Mouse (Mus musculus): Measurements from ENCODE around the gene Htr6. TPM values are rescaled to one million over a fixed set of nuclear protein-coding genes. Genes with fewer than 3 reads are reported as not detected.

Htr6 gene
- polyA plus RNA-seq, 1 experiment from 2014 or later: 0.15 TPM

GRCm38 (mm10) chr4:139110858-139111257 is 35.5 kb upstream of the Htr6 start:
- H3K27ac ChIP-seq (ENCODE audit: low read length): peak overlapping the region; percentile 89
- 0 out of 2 replicates have a peak, but pooled peaks have one; percentile 17 for ATAC-seq (ENCODE audit: low FRiP score, low TSS enrichment)
- H3K9ac ChIP-seq (replicated peaks; ENCODE audit: low read length): peak overlapping the region; percentile 44
- H3K4me3 ChIP-seq (ENCODE audit: low read length): no peak overlapping the region
- no peaks in the 10 kb centered on the region for H3K9me3 ChIP-seq (ENCODE audit: low read length)
- H3K27me3 ChIP-seq (ENCODE audit: insufficient read depth, low read length): no peaks in the 10 kb centered on the region
- H3K4me2 ChIP-seq (replicated peaks; ENCODE audit: low read depth, low read length): peak overlapping the region; percentile 22; the same call in 1 of the 2 replicates
- H3K4me1 ChIP-seq (ENCODE audit: insufficient read depth, low read length): peaks cover 30% of the 10 kb centered on the region
- H3K36me3 ChIP-seq (ENCODE audit: insufficient read depth, low read length): no peaks in the 10 kb centered on the region
- 51% methylated on average over 3 of the region's 3 CpGs for whole genome bisulfite sequencing

- Histone ChIP-seq H3K9me3 (ENCODE audit: low read length) (no peaks in the 10 kb centered on the region), H3K27ac (ENCODE audit: low read length) (no peak overlapping the region), H3K4me1 (ENCODE audit: insufficient read depth, low read length) (peaks cover 5% of the 10 kb centered on the region), H3K36me3 (ENCODE audit: insufficient read depth, low read length) (peaks cover 24% of the 10 kb centered on the region), H3K4me3 (ENCODE audit: low read length) (no peak overlapping the region), H3K4me2 (replicated peaks; ENCODE audit: low read depth, low read length) (no peak overlapping the region), H3K9ac (replicated peaks; ENCODE audit: low read length) (no peak overlapping the region), H3K27me3 (ENCODE audit: insufficient read depth, low read length) (no peaks in the 10 kb centered on the region)
- 86% methylated on average over 1 of the region's 1 CpGs for WGBS
- ATAC-seq (ENCODE audit: low FRiP score, low TSS enrichment): no peak
Observed at GRCm38 (mm10) chr4:139105453-139105852, 30.1 kb upstream of the Htr6 start.

- H3K36me3 ChIP-seq (ENCODE audit: insufficient read depth, low read length): peaks cover 24% of the 10 kb centered on the region
- H3K27me3 ChIP-seq (ENCODE audit: insufficient read depth, low read length): no peaks in the 10 kb centered on the region
- no peak overlapping the region for H3K27ac ChIP-seq (ENCODE audit: low read length)
Observed at GRCm38 (mm10) chr4:139101546-139101945, 26.2 kb upstream of the Htr6 start.

GRCm38 (mm10) chr4:139100326-139100725 is 25.0 kb upstream of the Htr6 start:
- Histone ChIP-seq H3K4me2 (replicated peaks; ENCODE audit: low read depth, low read length) (no peak overlapping the region), H3K36me3 (ENCODE audit: insufficient read depth, low read length) (peaks cover 24% of the 10 kb centered on the region), H3K27ac (ENCODE audit: low read length) (no peak overlapping the region), H3K9ac (replicated peaks; ENCODE audit: low read length) (no peak overlapping the region), H3K4me3 (ENCODE audit: low read length) (no peak overlapping the region), H3K27me3 (ENCODE audit: insufficient read depth, low read length) (no peaks in the 10 kb centered on the region), H3K4me1 (ENCODE audit: insufficient read depth, low read length) (peaks cover 3% of the 10 kb centered on the region; the same call in 1 of the 2 replicates), H3K9me3 (ENCODE audit: low read length) (no peaks in the 10 kb centered on the region)
- no peak for ATAC-seq (ENCODE audit: low FRiP score, low TSS enrichment)
- 91% methylated on average over 8 of the region's 8 CpGs for WGBS

More at GRCm38 (mm10) chr4:139101546-139101945, 26.2 kb upstream of the Htr6 start:
- Histone ChIP-seq H3K4me3 (ENCODE audit: low read length) (no peak overlapping the region), H3K9ac (replicated peaks; ENCODE audit: low read length) (no peak overlapping the region), H3K4me1 (ENCODE audit: insufficient read depth, low read length) (no peaks in the 10 kb centered on the region), H3K9me3 (ENCODE audit: low read length) (no peaks in the 10 kb centered on the region), H3K4me2 (replicated peaks; ENCODE audit: low read depth, low read length) (no peak overlapping the region)
- WGBS: 87% methylated on average over 6 of the region's 6 CpGs
- no peak for ATAC-seq (ENCODE audit: low FRiP score, low TSS enrichment)

GRCm38 (mm10) chr4:139096201-139096600 is 20.8 kb upstream of the Htr6 start:
- H3K4me3 ChIP-seq (ENCODE audit: low read length): no peak overlapping the region
- H3K27me3 ChIP-seq (ENCODE audit: insufficient read depth, low read length): peaks cover 7% of the 10 kb centered on the region
- H3K27ac ChIP-seq (ENCODE audit: low read length): no peak overlapping the region
- 22% methylated on average over 5 of the region's 5 CpGs for WGBS
- no peaks in the 10 kb centered on the region for H3K36me3 ChIP-seq (ENCODE audit: insufficient read depth, low read length)
- peaks cover 20% of the 10 kb centered on the region for H3K4me1 ChIP-seq (ENCODE audit: insufficient read depth, low read length)
- no peak overlapping the region for H3K4me2 ChIP-seq (replicated peaks; ENCODE audit: low read depth, low read length)
- H3K9me3 ChIP-seq (ENCODE audit: low read length): peaks cover 6% of the 10 kb centered on the region
- ATAC-seq (ENCODE audit: low FRiP score, low TSS enrichment): no peak
- H3K9ac ChIP-seq (replicated peaks; ENCODE audit: low read length): no peak overlapping the region

GRCm38 (mm10) chr4:139095406-139095805 is 20.0 kb upstream of the Htr6 start:
- Histone ChIP-seq H3K36me3 (ENCODE audit: insufficient read depth, low read length) (no peaks in the 10 kb centered on the region), H3K4me2 (replicated peaks; ENCODE audit: low read depth, low read length) (no peak overlapping the region), H3K9me3 (ENCODE audit: low read length) (peaks cover 6% of the 10 kb centered on the region), H3K4me3 (ENCODE audit: low read length) (no peak overlapping the region), H3K27ac (ENCODE audit: low read length) (no peak overlapping the region; the same call in 1 of the 2 replicates), H3K9ac (replicated peaks; ENCODE audit: low read length) (no peak overlapping the region), H3K4me1 (ENCODE audit: insufficient read depth, low read length) (peaks cover 27% of the 10 kb centered on the region), H3K27me3 (ENCODE audit: insufficient read depth, low read length) (peaks cover 8% of the 10 kb centered on the region)
- ATAC-seq (ENCODE audit: low FRiP score, low TSS enrichment): no peak
- 20% methylated on average over 1 of the region's 1 CpGs for WGBS

- Histone ChIP-seq H3K4me1 (ENCODE audit: insufficient read depth, low read length) (peaks cover 27% of the 10 kb centered on the region), H3K27me3 (ENCODE audit: insufficient read depth, low read length) (peaks cover 8% of the 10 kb centered on the region), H3K9ac (replicated peaks; ENCODE audit: low read length) (peak overlapping the region; percentile 89), H3K4me3 (ENCODE audit: low read length) (peak overlapping the region; percentile 53), H3K9me3 (ENCODE audit: low read length) (peaks cover 6% of the 10 kb centered on the region), H3K36me3 (ENCODE audit: insufficient read depth, low read length) (no peaks in the 10 kb centered on the region), H3K27ac (ENCODE audit: low read length) (no peak overlapping the region), H3K4me2 (replicated peaks; ENCODE audit: low read depth, low read length) (peak overlapping the region; percentile 98)
- WGBS: 26% methylated on average over 13 of the region's 13 CpGs
- peak; percentile 32; the same call in 1 of the 2 replicates for ATAC-seq (ENCODE audit: low FRiP score, low TSS enrichment)
Observed at GRCm38 (mm10) chr4:139093196-139093530, 17.8 kb upstream of the Htr6 start.

- Histone ChIP-seq H3K27ac (ENCODE audit: low read length) (peak within 1 kb of the TSS; percentile 0; the same call in 1 of the 2 replicates), H3K36me3 (ENCODE audit: insufficient read depth, low read length) (no peaks in the 10 kb centered on the region), H3K4me3 (ENCODE audit: low read length) (peak within 1 kb of the TSS; percentile 53), H3K4me2 (replicated peaks; ENCODE audit: low read depth, low read length) (peak within 1 kb of the TSS; percentile 98), H3K9me3 (ENCODE audit: low read length) (peaks cover 6% of the 10 kb centered on the region), H3K27me3 (ENCODE audit: insufficient read depth, low read length) (peaks cover 8% of the 10 kb centered on the region), H3K9ac (replicated peaks; ENCODE audit: low read length) (peak within 1 kb of the TSS; percentile 89), H3K4me1 (ENCODE audit: insufficient read depth, low read length) (peaks cover 27% of the 10 kb centered on the region)
- ATAC-seq (ENCODE audit: low FRiP score, low TSS enrichment): peak; percentile 53
- under 1% methylated on average over 71 of the region's 105 CpGs for WGBS
Observed at GRCm38 (mm10) chr4:139092356-139093195, 17.2 kb upstream of the Htr6 start, which contains the start of gene Nbl1. Gene Nbl1 (minus strand): TSS chr4:139092993.

GRCm38 (mm10) chr4:139091478-139092355 is 16.3 kb upstream of the Htr6 start:
- WGBS: 5% methylated on average over 28 of the region's 28 CpGs
- Histone ChIP-seq H3K27me3 (ENCODE audit: insufficient read depth, low read length) (peaks cover 8% of the 10 kb centered on the region), H3K36me3 (ENCODE audit: insufficient read depth, low read length) (no peaks in the 10 kb centered on the region), H3K4me2 (replicated peaks; ENCODE audit: low read depth, low read length) (peak overlapping the region; percentile 98), H3K9me3 (ENCODE audit: low read length) (peaks cover 6% of the 10 kb centered on the region), H3K9ac (replicated peaks; ENCODE audit: low read length) (peak overlapping the region; percentile 89), H3K4me3 (ENCODE audit: low read length) (peak overlapping the region; percentile 53), H3K4me1 (ENCODE audit: insufficient read depth, low read length) (peaks cover 27% of the 10 kb centered on the region), H3K27ac (ENCODE audit: low read length) (no peak overlapping the region)
- ATAC-seq (ENCODE audit: low FRiP score, low TSS enrichment): no peak

Data from kidney, embryonic 16.5 days (tissue).